Mouse (Mus musculus) urinary bladder, postnatal 4 days (tissue): Measurements from ENCODE around the gene Acp5.
"Not testable (repeated sequence)": the region's sequence is repeated elsewhere in the genome, so short reads cannot be mapped to it uniquely, and the experiment has no call there.

Experiments
- DNase-seq, 2 experiments: peaks; one replicate each; pipeline ENCODE4 v3.0.0; 2021 to 2022; ENCODE audit warnings: low spot score in 2 of 2

Gene Acp5

GRCm38 (mm10) chr9:22135644-22136390 lies at the start of gene Acp5:
TSS of gene Acp5 (minus strand) at chr9:22135711.
- DNase-seq, result no peak

- DNase-seq, result no peak
Observed at GRCm38 (mm10) chr9:22172318-22172717, 36.8 kb upstream of the Acp5 start.

- no peak for DNase-seq
Observed at GRCm38 (mm10) chr9:22169327-22169726, 33.8 kb upstream of the Acp5 start.

DNA sequence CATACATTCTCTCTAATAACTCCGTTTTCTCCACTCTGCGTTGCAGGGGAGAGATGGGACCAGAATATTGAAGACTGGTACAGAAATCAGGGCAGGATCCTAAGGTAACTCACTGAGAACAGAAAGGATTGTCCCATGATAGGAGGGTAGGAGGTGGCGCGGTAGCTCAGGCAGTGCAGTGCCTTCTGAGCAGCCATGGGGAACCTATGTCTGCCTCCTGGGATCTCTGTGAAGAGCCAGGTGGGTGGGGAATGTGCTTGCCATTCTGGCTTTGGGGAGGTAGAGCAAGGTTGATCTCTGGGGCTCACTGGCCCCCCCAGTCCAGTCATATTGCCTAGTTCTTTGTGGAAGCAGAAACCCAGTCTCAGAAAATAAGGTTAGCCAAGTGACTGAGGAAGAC lies 32.2 kb upstream of the Acp5 start:
- no peak for DNase-seq

- no peak for DNase-seq
Observed at GRCm38 (mm10) chr9:22166686-22167085, 31.2 kb upstream of the Acp5 start.

- DNase-seq, result no peak
Observed at GRCm38 (mm10) chr9:22165964-22166363, 30.5 kb upstream of the Acp5 start.

- peak in 1 of 2 experiments; percentile 28 for DNase-seq
Observed at GRCm38 (mm10) chr9:22164711-22165668, 29.5 kb upstream of the Acp5 start.

DNA sequence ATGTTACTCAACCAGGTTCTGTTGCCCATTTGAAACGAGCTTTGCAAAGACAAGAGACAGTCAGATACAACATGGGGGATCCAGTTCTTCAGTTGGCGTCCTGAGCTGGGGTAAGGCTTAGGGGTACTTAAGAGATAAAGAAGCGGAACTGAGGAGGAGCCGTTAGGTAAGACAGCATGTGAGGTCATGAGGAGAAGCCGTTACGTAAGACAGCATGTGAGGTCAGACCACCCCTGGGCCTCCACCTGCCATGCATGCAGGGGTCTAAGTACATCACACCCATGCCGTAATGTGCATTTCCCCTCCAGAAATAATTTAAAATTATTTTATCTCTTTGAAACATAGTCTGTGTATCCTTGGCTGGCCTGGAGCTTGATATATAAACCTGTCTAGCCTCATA lies 27.4 kb upstream of the Acp5 start:
- DNase-seq, result no peak

DNA sequence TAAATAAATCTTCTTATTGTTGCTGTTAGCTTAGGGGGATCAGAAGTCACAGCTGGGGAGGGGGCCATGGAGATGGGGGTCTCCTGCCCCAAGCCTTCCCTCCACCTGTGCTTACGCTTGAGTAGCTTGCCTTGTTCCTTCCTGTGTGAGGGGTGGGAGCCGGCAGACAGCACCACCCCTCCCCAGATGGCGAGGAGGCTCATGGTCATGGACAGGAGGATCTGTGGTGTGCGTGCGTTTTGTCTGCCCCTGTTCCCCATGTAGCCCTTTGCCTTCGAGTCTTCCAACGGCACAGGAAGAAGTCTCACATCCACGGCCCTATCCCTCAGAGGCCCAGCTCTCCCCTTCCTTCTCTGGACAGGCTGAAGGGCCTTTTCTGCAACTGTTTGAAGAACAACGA lies 26.8 kb upstream of the Acp5 start:
- no peak for DNase-seq

DNA sequence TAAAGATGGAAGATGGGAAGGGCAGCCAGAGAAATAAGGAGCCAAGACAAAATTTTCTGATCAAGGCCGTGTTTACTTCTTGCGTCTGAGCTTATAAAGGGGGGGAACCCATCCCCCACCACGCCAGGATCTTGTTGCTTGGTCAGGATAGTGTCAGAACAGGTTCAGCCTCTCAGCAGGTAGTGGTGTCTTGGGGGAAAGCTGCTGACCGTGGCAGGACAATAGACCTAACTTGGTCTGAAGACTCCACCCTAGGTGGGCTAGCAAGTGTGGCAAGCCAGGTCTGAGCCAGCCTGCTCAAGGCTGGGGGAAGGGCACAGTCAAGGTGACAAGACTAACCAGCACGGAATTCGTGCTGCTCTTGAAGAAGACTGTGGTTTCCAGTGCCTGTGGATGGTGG lies 25.8 kb upstream of the Acp5 start:
- no peak for DNase-seq

- no peak for DNase-seq
Observed at GRCm38 (mm10) chr9:22157516-22158265, 22.2 kb upstream of the Acp5 start.

DNA sequence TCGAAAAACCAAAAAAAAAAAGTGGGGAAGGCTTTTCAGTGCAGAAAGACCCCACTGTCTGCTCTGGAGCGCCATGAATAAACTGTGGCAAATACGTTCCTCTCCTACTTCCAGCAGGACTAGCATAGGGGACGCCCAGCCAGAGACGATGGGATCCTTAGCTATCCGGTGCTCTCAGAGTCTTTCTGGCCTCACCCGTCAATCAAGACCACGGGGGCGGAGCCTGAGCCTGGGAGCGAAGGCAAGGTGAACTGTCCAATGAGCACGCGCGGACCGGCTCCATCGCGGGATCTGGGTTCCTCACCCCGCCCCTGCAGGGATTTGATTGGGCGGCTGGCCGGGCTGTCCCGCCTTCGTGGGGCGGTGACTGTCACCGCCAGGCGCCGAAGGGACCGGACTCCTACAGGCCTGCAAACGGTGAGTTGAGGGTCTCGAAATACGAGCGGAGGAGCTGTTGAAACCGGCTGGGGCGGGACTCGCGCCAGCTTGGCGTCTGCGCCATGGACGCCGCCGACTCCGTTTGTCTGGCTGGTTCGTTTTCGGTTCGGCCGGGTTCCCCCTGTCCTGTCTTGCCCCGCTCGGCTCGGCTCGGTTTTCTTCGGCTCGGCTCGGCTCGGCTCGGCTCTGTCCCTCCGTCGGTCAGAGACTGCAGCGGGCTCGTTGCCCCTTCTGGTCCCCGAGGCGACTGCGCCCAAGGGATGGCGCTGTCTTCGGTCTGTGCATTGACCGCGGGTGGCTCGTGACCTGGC lies 21.2 kb upstream of the Acp5 start, which contains the start of gene Pigyl:
Gene Pigyl (plus strand): TSS at position 350 of the 749 bp plus-strand sequence.
- DNase-seq, result peak; percentile 98 to 99

DNA sequence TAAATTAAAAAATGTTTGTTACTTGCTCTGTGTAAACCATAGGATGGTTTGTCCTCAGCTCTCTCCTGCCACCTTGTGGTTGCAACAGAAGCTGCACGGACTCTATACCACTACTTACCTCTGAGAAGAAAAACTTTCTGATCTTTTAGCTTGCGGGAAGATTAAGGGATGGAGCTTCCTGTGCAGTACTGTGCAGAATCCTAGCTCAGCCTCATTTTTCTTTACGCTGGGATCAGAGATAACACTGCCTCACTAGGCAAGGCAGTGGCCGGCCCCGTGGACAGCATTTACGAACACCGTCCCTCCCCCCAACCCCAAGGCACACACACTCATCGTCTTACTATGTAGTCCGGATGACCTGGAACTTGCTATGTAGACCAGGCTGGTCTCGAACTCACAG lies 20.1 kb upstream of the Acp5 start:
- DNase-seq, result peak in 1 of 2 experiments; percentile 34

- DNase-seq, result no peak
Observed at GRCm38 (mm10) chr9:22153810-22154209, 18.3 kb upstream of the Acp5 start.

DNA sequence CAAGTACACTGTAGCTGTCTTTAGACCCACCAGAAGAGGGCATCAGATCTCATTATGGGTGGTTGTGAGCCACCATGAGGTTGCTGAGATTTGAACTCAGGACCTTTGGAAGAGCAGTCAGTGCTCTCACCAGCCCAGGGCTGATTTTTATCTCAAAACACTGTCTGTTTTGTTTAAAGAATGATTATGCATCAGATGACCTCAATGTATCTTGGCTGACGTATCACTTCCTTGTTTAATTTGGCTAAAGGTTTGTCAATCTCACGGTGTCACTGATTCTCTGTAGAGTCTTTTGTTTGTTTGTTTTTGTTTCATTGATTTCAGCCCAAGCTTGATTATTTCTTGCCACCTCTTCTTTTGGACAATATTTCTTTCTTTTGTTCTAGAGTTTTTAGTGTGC lies 15.4 kb upstream of the Acp5 start:
- DNase-seq, result no peak

- DNase-seq, result not testable (repeated sequence)
Observed at GRCm38 (mm10) chr9:22150249-22150693, 14.8 kb upstream of the Acp5 start.

DNA sequence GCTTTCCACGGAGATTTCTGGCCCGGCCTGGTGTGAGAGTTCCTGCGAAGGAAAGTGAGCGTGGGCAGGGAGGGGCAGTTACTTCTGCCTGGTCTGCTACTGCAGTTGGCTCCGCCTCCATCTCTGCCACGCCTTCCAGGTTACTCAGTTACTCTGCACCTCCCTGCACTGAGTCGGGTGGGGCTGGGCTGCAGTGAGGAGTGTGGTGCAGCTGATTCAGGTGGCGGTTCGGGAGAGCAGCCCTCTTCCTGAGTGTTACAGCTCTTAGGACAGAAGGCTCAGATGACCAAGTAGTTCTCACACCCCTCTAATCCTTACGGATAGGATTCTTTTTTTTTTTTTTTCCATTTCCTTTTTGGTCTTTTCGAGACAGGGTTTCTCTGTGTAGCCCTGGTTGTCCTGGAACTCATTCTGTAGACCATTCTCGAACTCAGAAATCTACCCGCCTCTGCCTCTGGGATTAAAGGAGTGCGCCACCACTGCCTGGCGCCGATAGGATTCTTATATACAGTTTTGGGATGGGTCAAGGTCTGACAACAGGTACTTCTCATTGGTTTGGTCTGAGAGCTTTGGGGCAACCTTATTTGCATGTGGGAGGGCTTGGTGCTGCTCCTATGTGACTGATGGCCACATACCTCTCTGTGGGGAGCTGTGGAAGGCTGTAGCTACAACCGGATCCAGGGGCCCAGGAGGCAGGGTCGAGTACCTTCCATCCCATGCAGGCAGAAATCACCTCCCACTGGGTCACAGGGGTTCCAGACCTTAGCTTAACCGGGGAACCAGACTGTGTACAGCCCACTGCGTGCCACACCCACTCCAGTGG lies 14.1 kb upstream of the Acp5 start:
- DNase-seq, result no peak

DNA sequence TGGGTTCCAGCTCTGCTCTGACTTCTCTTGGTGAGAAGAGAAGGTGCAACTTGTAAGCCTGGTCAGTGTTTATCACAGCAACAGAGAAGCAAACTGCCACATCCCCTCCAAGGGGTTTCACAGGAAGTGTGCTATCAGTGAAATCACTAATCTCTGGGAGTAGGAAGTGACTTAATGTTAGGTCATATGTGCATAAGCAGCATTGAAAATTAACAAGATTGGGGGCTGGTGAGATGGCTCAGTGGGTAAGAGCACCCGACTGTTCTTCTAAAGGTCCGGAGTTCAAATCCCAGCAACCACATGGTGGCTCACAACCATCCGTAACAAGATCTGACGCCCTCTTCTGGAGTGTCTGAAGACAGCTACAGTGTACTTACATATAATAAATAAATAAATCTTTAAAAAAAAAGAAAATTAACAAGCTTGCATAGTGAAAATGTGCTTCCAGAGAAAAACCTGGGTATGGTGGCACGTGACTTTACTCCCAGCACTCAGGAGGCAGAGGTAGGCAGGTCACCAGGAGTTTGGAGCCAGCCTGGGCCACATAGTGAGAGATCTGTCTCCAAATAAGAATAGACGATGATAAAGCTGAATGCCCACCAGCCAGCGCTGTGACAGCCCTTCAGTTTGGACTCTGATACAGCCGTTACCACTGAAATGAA lies 8.9 kb upstream of the Acp5 start:
- DNase-seq, result no peak

GRCm38 (mm10) chr9:22143108-22144037 lies 7.9 kb upstream of the Acp5 start:
- peak; percentile 71 to 89 for DNase-seq
